Mouse (Mus musculus): ENCODE data around the gene Aftph. TPM values are rescaled to one million over a fixed set of nuclear protein-coding genes. Genes with fewer than 3 reads are reported as not detected.
"Not testable (repeated sequence)": the region's sequence is repeated elsewhere in the genome, so short reads cannot be mapped to it uniquely, and the experiment has no call there.

Gene Aftph
- total RNA-seq (2021): 10 to 100 TPM; 60.3 to 65.3 TPM
- long read RNA-seq, experiment 1, full-length matches to known transcripts: 9 of 31 reads
- long read RNA-seq, experiment 1, partial matches to known transcripts: 3 of 31 reads
- long read RNA-seq, experiment 1, other reads (novel, unspliced or antisense): 19 of 31 reads
- long read RNA-seq, experiment 2, partial matches to known transcripts: 3 of 22 reads
- long read RNA-seq, experiment 2, other reads (novel, unspliced or antisense): 16 of 22 reads

DNA sequence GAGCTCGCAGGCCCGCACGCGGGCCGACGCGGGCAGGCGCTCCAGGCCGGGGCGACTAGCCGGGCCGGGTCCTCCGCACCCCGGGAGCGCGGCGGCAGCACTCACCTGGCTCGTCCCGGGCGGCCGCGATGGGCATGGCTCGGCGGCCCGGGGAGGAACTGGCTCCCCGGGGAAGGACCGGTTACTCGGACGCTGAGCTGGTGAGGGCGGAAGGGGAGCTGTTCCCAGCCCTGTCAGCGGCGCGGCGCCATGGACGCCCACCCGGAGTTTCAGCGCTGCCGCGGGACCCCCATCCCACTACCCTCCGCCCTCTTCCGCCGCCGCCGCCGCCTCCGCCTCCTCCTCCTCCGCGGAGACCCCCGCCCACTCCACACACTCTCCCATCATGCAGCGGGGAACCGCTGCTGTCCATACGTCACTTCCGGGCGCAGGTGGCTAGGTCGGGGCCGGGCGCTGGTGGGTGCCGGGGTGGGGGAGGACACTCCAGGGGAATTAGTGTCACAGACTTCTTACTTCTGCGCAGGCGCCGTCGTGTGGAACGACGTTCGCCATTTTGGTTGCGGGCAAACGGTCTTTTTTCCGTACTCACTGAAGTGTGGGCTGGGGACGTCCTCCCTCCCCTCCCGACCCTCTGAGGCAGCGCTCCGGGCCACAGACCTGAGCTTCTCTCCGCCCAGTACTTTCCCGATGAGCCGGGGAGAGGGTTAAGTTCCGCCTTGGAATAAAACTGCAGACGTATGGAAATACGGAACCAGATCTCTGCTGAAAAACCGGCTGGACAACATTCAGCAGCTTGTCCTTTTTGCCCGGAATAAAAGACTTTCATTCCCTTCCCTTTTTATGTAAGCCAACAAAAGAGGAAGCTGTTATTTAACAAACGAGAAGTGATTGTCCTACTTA is at the start of gene Aftph:
Gene Aftph (minus strand): TSS at position 389 of the 900 bp plus-strand sequence.
- peak; percentile 98 for DNase-seq (ENCODE audit: low spot score in 2 of 2)
- intact Hi-C loops (cut with DNase I): loop anchor here (5.0 kb wide), 3 partner anchors 176 to 284 kb away; partner anchors contain the start of gene Sertad2

- DNase-seq (ENCODE audit: low spot score in 2 of 2): no peak
- intact Hi-C loops (cut with DNase I): no loop called here
Observed at GRCm38 (mm10) chr11:20789015-20789414, 47.6 kb upstream of the Aftph start.

GRCm38 (mm10) chr11:20788070-20788469 is 46.7 kb upstream of the Aftph start:
- intact Hi-C loops (cut with DNase I): no loop called here
- DNase-seq (ENCODE audit: low spot score in 2 of 2): no peak

- intact Hi-C loops (cut with DNase I): no loop called here
- DNase-seq (ENCODE audit: low spot score in 2 of 2): no peak
Observed at GRCm38 (mm10) chr11:20786191-20786590, 44.8 kb upstream of the Aftph start.

DNA sequence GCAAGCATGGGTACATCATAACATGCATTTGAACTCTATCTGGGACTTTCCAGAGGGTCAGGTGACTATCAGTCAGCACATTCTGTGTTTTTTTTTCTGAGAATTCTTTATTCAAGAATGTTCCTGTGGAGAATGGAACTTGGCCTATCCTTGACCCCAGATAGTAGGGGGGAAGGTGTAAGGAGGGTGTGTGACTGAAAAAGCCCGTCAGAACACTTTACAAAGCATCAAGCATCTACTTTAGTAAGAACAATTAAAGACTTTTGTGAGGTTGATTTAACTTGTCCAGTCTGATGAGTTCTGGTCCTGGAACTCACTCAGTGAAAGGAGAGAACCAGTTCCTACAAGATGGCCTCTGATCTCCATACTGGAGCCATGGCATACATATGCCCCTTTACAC is 43.8 kb upstream of the Aftph start:
- intact Hi-C loops (cut with DNase I): no loop called here
- DNase-seq (ENCODE audit: low spot score in 2 of 2): no peak

- no peak for DNase-seq (ENCODE audit: low spot score in 2 of 2)
- intact Hi-C loops (cut with DNase I): no loop called here
Observed at GRCm38 (mm10) chr11:20784776-20785175, 43.4 kb upstream of the Aftph start.

DNA sequence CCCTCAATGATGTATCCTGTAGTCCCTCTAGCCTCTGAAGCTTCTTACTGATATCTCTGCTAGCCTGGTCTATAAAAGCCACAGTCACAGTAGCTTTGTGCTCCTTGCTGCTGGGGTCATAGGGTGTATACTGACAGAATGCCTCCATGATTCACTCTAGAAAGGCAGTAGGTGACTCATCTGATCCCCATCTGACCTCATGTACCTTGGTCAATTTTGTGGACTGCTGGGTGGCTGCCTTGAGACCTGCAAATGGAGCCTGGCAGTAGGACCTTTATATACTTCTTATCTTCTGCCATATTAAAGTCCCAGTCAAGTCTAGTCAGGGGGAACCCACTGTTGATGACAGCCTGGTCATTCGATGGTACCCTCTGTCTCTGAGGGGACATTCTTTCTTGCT is 42.1 kb upstream of the Aftph start:
- no peak for DNase-seq (ENCODE audit: low spot score in 2 of 2)
- intact Hi-C loops (cut with DNase I): no loop called here

DNA sequence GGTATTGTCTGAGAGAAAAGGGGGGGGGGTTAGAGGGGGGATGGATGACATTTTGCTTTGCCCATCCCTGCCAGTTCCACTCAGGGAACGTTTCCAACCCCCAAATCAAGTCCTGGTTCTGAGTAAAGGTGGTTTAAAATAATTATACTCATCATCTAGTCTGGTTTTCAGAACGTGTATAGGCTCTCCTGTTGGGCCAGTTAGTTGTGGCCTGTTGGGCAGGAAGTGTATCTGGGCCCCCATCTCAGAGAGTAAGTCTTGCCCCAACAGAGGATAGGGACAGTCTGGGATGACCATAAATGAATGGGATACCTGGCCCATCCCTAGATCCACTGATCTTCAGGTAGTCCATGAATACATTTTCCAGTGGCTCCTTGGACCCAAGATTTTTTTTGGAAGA is 41.2 kb upstream of the Aftph start:
- intact Hi-C loops (cut with DNase I): no loop called here

GRCm38 (mm10) chr11:20780312-20780711 is 38.9 kb upstream of the Aftph start:
- intact Hi-C loops (cut with DNase I): no loop called here
- no peak for DNase-seq (ENCODE audit: low spot score in 2 of 2)

More for the DNA sequence above, 41.2 kb upstream of the Aftph start:
- DNase-seq (ENCODE audit: low spot score in 2 of 2): no peak

GRCm38 (mm10) chr11:20778861-20779563 is 37.6 kb upstream of the Aftph start:
- intact Hi-C loops (cut with DNase I): no loop called here
- no peak for DNase-seq (ENCODE audit: low spot score in 2 of 2)

DNA sequence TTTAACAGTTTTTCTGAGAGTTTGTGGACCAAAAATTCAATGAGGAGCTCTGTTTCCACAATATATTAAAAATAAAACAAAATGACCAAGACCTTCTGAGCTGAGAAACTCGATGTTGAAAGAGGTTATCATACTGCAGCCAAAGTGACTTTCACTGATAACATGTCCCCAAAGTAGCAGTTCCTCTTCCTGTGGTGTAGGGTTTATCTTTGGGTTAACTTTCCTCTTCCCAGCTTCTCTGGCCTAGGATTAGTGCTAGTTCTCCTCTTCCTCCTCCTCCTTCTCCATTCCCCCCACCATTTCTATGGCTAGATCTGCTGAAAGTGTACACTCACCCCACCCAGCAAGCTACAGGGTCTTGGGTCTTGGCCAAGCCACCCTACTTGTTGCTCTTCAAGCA is 36.9 kb upstream of the Aftph start:
- no peak for DNase-seq (ENCODE audit: low spot score in 2 of 2)
- intact Hi-C loops (cut with DNase I): no loop called here

- no peak for DNase-seq (ENCODE audit: low spot score in 2 of 2)
- intact Hi-C loops (cut with DNase I): no loop called here
Observed at GRCm38 (mm10) chr11:20776668-20777067, 35.3 kb upstream of the Aftph start.

- intact Hi-C loops (cut with DNase I): no loop called here
- DNase-seq (ENCODE audit: low spot score in 2 of 2): no peak
Observed at GRCm38 (mm10) chr11:20772642-20773041, 31.3 kb upstream of the Aftph start.

- intact Hi-C loops (cut with DNase I); DNase-seq (ENCODE audit: low spot score in 2 of 2): not testable (repeated sequence)
Observed at GRCm38 (mm10) chr11:20771827-20772226, 30.4 kb upstream of the Aftph start.

- DNase-seq (ENCODE audit: low spot score in 2 of 2); intact Hi-C loops (cut with DNase I): not testable (repeated sequence)
Observed at GRCm38 (mm10) chr11:20761984-20762383, 20.6 kb upstream of the Aftph start.

DNA sequence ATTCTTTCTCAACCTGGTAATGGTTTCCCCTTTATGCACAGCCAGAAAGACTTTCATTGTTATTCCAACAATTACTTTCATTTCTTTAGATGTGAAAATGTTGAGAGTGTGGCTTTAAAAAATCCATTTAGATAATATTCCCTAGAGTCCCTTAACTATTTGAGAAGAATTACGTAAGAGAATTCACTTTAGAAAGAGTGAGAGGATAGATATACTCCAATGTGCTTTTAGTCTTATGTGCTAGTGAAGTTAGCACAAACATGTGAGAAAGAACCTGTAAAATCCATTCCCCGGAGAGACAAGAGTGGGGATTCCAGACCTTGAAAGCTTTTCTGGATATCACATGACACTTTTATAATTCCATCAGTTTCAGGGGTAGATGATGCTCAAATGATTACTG is 9.2 kb upstream of the Aftph start:
- intact Hi-C loops (cut with DNase I): no loop called here

GRCm38 (mm10) chr11:20743353-20743752 is 2.0 kb upstream of the Aftph start:
- intact Hi-C loops (cut with DNase I): loop anchor here (5.0 kb wide), 3 partner anchors 174 to 286 kb away; partner anchors contain the start of gene Sertad2
- no peak for DNase-seq (ENCODE audit: low spot score in 2 of 2)

More for the DNA sequence above, 9.2 kb upstream of the Aftph start:
- DNase-seq (ENCODE audit: low spot score in 2 of 2): no peak

GRCm38 (mm10) chr11:20742361-20742897 is 1.0 kb upstream of the Aftph start:
- intact Hi-C loops (cut with DNase I): loop anchor here (5.0 kb wide), 3 partner anchors 175 to 285 kb away; partner anchors contain the start of gene Sertad2
- peak; percentile 72 to 80 for DNase-seq (ENCODE audit: low spot score in 2 of 2)

DNA sequence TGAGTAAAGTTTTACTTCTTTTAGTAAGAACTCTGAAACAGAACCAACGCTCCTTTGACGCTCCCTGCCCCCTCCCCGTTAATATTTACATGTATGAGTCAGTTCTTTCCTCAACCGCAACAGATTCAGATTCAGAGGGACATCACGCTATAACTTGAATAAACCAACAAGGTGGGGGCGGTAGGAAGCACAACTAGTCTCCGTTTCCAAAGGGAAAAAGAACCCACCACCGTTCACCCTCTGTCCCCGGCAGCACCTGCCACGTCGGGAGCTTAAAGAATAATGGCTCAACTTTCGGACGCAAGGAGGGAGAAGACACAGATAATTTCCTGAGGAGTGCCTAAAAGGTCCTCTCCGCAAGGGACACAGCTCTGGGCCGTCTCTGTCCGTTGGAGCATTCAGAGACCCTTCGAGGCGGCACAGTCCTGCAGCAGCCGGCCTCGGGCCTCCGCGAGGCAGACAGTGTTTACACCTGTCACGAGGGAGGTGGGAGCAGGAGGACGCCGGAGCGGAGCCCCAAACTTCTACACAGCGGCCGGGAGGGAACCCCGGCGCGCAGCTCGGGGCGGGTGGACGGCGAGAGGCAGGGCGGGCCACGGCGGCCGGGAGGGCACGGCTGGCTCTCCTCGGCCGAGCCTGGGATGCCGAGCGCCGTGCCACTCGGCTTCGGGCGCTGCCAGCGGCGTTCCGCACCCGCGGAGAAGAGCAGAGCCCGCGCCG is 748 bp downstream of the Aftph start:
- intact Hi-C loops (cut with DNase I): loop anchor here (5.0 kb wide), 3 partner anchors 177 to 283 kb away; partner anchors contain the start of gene Sertad2
- DNase-seq (ENCODE audit: low spot score in 2 of 2): peak; percentile 19 to 35

Data from left cerebral cortex, postnatal 14 days (tissue).